Mouse (Mus musculus) cerebellum, adult 9-10 months (tissue): ENCODE data around the gene Mknk2.

Source experiments
- DNase-seq: peaks from one replicate; pipeline ENCODE4 v3.0.0; 2022

The Mknk2 gene

DNA sequence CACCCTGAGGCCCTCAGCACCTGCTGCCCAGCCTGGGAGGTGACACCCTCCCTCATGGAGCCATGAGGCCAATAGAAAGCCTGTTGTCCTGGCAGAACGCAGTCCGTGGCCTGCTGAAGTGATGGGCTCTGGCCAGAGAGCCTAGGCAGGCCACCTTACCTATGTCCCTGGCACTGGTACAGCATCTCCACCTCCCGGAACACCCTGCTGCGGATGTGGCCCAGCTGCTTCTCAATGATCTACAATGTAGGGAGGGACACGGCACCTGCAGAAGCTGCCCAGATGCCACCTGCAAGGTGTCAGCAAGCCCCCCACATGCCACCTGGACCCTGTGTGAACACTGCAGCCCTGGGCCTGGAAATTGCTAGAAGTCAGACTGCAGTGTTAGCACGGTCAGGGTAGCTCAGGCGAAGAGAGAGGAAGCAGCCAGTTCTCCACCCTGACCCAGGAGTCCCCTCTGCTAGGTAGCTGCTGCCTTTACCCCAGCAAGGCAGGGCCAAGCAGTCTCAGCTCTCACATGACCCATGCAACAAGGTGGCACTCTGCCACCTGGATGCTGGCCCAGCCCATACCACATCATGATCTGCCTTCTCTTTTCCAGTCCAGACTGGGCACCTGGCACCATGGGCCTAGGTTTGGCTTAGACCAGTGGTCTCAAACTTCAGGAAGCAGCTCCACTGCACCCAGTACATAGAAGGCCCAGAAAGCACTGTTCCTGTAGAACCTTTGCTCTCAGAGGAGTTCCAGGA, 8.0 kb downstream of the Mknk2 start:
- peak; percentile 89 for DNase-seq

DNA sequence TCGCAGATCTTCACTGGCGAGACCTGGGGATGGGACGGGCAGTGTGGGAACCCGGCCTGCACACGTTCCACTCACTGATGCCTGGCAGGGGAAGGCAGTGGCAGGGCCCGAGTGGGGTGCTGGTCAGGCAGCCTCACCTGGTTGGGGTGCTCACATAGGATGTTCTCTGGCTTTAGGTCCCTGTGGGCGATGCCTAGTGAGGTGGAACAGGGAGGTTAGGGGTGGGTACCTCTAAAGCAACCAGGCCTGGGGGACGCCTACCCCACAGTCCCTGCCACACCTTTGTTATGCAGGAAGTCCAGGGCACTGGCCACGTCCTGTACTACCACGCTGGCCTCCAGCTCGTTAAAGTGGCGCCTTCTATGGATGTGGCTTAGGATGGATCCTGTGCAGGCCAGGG, 8.9 kb downstream of the Mknk2 start:
- DNase-seq: no peak

- peak; percentile 82 for DNase-seq
Measured at GRCm38 (mm10) chr10:80668614-80669013, 9.3 kb downstream of the Mknk2 start.

DNA sequence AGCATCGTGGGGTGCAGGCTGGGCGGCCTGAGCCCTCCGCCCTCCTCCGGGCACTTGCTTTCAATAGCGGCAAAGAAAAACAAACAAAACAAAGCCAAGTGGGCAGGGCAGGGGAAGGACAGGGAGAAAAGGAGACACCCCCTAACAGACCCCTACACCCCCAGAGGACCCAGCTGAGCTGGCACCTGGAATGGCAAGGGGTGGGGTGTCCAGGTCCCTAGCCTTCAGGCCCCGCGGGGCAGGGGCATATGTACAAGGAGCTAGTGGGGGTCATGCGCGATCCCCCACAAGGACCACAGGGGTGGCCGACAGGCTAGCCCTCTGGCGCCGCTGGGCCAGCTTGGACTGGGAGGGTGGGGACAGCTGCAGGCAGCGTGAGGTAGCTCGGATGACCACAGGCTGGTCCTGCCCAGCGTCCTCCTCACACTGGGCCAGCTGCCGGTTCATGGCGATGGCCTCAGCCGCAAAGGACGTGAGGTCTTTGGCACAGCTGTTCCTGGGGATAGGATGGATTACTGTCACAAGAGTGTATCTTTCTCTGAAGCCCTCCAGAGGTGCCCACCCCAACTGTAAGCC, 11.0 kb downstream of the Mknk2 start:
- no peak for DNase-seq

GRCm38 (mm10) chr10:80665981-80666733, 11.8 kb downstream of the Mknk2 start:
- no peak for DNase-seq

GRCm38 (mm10) chr10:80665459-80665858, 12.5 kb downstream of the Mknk2 start:
- peak; percentile 67 for DNase-seq

DNA sequence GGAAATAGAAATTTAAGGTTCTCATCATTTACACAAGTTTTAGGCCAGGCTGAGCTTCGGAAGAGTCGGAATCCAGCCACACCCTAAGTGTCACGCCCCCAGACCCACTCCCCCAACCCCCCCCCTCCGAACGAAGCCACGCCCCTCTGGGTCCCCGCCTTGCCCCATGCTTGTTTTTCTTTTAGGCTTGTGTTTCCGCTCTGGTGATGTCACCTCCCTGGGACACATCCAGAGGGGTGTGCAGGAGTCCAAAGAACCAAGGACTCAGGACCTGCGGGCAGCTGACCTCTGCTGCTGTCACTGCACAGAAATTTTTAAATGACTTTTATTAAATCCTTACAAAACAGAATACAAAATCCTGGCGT, 12.9 kb downstream of the Mknk2 start:
- no peak for DNase-seq

DNA sequence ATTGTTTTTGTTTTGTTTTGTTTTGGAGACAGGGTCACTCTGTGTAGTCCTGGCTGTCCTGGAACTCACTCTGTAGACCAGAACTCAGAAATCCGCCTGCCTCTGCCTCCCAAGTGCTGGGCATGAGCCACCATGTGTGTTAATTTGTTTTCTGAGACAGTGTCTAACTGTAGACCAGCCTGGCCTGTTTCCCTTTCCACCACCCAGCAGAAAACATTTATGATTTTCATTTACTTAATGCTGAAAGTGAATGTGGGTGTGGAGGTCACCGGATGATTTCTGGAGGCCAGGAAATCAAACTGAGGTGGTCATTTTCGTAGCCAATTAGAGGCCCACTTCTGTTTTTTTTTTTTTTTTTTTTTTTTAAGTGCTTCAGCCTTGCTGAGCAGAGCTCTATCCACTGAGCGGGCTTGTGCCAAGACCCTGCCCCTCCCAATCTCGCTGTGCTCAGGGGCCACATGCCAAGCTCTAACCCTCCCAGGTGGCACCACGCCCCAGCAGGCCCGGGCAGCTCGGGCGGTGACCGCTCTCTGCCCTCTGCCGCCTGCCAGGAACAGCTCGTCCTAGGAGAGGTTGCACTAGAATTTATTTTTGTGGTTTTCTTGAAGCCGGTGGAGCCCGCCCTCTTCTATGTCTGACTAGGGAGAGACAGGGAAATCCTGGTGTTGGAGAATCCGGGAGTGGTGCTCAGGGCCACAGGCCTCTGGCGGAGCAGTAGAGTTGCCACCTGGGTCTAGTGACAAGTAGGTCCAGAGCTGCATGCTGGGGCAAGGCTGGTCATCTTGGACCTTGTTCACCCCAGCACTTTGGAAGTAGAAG, 13.5 kb downstream of the Mknk2 start:
- peak; percentile 81 for DNase-seq

DNA sequence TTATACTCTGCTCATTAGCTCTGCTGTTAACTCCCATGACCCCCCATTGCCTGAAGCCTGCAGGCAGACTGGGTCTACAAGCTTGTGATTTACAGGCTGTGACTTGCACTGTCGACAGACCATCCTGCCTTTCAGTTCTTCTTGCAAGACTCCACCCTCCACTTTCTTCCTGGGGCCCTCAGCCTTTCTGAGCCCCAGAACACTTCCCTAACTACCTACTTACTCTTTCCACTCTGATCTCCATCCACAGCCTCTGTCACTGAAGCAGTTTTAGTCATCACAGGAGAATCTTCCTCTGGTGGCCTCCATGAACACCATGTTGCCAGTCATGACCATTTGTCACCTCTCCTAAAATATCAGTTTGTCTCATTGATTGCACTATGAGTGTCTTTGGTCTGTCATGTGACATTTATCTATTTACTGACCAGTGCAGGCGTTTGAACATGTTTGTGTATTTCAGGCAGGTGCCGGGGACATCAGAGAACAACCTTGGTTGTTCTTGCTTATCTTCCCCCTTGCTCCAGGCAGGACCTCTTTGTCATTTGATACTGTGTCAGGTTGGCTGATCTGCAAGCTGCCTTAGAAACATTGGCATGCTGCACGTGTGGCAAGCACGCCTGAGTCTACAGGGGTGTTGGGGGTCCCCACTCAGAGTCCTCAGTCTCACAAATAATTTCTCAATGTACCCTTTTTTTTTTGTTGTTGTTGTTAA, 14.3 kb downstream of the Mknk2 start:
- no peak for DNase-seq

DNA sequence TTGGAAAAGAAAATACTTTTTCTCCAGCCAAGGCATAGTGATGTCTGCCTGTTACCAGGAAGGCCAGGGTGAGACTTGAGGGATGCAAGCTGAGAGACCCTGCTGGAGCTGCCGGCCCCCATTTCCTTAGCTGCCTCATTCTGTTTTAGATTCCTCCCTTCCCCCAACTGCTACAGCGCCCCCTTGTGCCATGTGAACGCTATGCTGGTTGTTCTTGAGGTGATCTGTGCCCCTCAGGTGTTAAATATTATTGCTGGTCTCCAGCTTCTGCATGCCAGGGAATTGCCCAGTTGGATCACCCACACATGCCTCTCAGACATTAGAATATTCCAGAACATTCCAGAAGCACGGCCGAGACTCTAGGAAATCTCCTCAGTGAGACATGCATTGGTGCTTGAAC, 16.8 kb downstream of the Mknk2 start:
- DNase-seq: no peak

DNA sequence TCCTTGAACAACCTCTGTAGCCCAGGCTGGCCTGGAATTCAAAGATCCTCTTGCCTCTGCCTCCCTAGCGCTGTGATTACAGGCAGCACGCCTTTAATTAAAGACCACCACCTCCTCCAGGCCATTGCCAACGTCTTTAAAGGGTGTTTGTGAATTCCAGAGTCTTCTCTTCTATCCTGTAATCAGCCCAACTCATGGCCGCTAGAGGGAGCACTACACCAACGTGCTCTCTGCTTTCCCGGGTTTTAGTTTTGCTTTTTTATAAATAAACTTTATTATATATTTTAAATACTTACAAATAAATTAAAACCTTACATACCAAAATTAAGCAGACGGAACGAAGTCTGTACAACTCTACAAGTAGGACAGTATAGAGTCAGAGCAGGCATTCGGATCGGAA, 18.7 kb downstream of the Mknk2 start:
- DNase-seq: peak; percentile 87

- DNase-seq: no peak
Measured at GRCm38 (mm10) chr10:80658841-80659202, 19.1 kb downstream of the Mknk2 start.

DNA sequence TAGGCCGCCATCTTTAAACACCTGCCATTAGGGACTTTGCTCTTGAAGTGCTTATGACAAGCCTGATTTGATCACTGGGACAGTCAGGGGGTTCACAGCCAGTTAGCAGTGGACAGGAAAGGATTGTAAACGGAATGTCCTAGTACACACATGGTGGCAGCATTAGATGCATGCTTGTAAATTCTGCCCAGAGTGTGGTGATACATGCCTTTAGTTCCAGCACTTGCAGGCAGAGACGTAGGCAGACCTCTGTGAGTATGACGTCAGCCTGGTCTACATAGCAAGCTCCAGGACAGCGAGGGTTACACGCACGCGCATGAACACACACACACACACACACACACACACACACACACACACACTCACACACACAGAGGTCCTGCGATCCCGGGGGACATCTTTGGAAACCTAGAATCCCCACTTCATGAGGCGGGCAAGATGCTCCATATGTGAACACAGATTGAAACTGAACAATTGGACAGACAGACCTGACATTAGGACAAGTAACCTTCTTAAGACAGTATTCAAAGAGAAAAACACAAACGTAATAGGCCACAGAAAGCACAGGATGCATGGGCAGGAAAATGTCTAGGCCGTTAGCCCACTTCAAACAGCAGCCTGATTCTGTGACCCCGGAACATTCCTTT, 19.6 kb downstream of the Mknk2 start:
- DNase-seq: peak; percentile 54

DNA sequence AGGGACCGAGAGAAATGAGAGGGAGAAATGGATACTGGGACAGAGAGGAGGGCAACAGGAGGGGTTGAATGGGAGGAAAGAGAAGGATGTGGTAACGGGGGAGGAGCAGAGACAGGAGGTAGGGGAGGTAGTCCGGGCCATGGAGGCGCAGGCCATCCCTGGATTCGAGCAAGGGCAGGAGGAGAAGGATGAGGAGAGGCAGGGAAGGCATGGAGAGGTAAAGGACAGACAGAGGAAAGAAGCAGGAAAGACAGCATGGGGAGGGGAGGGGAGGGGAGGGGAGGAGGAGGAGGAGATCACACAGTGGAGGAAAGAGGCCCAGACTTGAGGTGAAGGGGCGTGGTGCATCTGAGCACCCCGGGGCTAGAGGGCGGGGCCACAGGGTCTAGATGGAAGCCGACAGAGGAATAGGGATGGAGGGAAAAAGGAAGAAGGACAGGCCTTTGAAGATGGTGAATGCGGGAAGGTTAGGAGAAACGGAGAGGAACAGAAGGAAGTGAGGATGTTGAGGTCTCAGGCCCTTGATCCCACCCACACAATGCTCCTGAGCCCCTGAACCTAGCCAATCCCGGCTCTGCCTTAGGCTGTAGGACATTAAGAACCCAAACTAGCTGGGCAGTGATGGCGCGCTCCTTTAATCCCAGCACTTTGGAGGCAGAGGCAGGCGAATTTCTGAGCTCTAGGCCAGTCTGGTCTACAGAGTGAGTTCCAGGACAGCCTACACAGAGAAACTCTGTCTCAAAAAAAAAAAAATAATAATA, 20.9 kb downstream of the Mknk2 start, which contains the start of gene Btbd2:
TSS of gene Btbd2 (minus strand) at position 209 of the 761 bp plus-strand sequence.
- peak; percentile 74 for DNase-seq

GRCm38 (mm10) chr10:80656130-80656862, 21.6 kb downstream of the Mknk2 start:
- DNase-seq: peak; percentile 98

DNA sequence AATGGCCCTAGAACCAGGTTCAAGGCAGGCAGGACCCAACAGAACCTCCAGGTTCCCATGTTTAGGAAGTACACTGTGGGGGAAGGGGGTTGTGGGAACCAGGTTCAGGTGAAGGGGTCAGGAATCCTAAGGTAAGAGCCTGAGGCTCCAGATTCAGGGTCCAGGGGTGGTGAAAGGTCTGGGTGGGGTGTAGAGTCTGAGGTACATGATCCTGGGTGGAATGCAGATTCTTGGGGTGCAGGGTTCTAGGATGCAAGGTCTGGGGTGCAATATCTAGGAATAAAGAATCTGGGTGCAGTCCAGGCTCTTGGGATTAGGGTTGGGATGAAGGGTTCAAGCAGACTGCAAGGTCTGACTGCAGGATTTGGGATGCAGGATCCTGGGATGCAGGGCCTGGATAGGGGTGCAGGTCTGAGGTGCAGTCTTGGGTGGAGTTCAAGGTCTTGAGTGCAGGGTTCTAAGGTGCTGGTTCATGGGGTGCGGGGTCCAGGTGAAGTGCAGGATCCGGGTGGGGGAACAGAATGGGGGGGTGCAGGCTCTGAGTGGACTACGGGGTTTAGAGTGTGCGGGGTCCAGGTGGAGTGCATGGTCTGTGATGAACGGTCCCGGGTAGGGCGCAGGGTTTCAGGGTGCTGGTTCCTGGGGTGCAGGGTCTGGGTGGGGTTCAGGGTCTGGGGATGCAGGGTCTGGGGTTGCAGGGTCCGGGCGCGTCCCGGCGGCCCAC, 22.3 kb downstream of the Mknk2 start:
- peak; percentile 68 for DNase-seq

DNA sequence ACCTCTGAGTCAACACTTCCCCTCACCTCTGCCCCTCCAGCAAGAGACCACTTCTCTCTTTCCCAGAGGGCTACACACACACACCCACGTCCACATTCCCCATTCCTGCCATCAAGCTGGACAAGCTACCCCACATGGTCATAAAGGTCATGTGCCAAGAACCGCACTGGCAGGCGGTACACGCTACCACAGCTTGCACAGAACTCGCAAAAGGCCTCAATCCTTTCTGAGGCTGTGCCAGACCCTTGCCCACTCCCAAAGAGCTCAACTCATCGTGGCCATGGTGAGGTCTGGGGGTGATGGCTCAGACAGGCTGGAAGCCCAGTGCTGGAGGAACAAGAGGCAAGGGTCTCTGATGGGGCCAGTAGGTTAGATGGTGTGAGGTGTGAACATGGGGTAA, 23.0 kb downstream of the Mknk2 start:
- DNase-seq: peak; percentile 68

- no peak for DNase-seq
Measured at GRCm38 (mm10) chr10:80653156-80653720, 24.7 kb downstream of the Mknk2 start.

GRCm38 (mm10) chr10:80650392-80650791, 27.5 kb downstream of the Mknk2 start:
- DNase-seq: no peak
